Mouse (Mus musculus) liver, embryonic 12.5 days (tissue): ENCODE results near the gene Fxyd6. TPM values are rescaled to one million over a fixed set of nuclear protein-coding genes. Genes with fewer than 3 reads are reported as not detected.

Experiments used
- ATAC-seq: fragments of 200-750 bp; cut with Nextera tagmentation; 2 replicates; pipeline ENCODE4 v1.8.0; 2017; ENCODE audit warnings: moderate number of reproducible peaks, mild to moderate bottlenecking, moderate library complexity
- H3K27ac ChIP-seq: fragments of 300-500 bp; sonication (generic); 2 replicates; pipeline ENCODE4 v1.5.1; 2016; ENCODE audit warnings: mild to moderate bottlenecking
- H3K27me3 ChIP-seq: fragments of 300-500 bp; sonication (generic); replicated peaks from 2 replicates; pipeline ENCODE4 v1.6.1; 2016; ENCODE audit warnings: mild to moderate bottlenecking, moderate library complexity
- H3K36me3 ChIP-seq: fragments of 300-500 bp; sonication (generic); 2 replicates; pipeline ENCODE4 v1.6.1; 2016; ENCODE audit warnings: mild to moderate bottlenecking, moderate library complexity
- H3K4me1 ChIP-seq: fragments of 300-500 bp; sonication (generic); 2 replicates; pipeline ENCODE4 v1.6.1; 2016
- H3K4me2 ChIP-seq: fragments of 300-500 bp; sonication (generic); 2 replicates; pipeline ENCODE4 v1.6.1; 2016; ENCODE audit warnings: mild to moderate bottlenecking, moderate library complexity
- H3K4me3 ChIP-seq: fragments of 300-500 bp; sonication (generic); 2 replicates; pipeline ENCODE4 v1.5.1; 2016; ENCODE audit warnings: mild to moderate bottlenecking, moderate library complexity
- H3K9ac ChIP-seq: fragments of 300-500 bp; sonication (generic); 2 replicates; pipeline ENCODE4 v1.6.1; 2016; ENCODE audit warnings: mild to moderate bottlenecking, moderate library complexity
- H3K9me3 ChIP-seq: fragments of 300-500 bp; sonication (generic); replicated peaks from 2 replicates; pipeline ENCODE4 v1.6.1; 2016; ENCODE audit warnings: mild to moderate bottlenecking, moderate library complexity
- WGBS: fragments of 180-500 bp; shearing (Covaris S2); methylation state at CpG from one replicate; pipeline ENCODE4 v1.1.7; 2016; ENCODE audit not compliant: insufficient replicate concordance; 5-methylcytosine and 5-hydroxymethylcytosine counted together
- polyA plus RNA-seq: library from polyadenylated mRNA; unstranded; fragments of >200 nt; fragmentation: Nextera tagmentation; extraction: Ambion mirVana; gene quantifications from 2 replicates; pipeline ENCODE4 v1.2.1, GENCODE M21; 2016

The Fxyd6 gene
- polyA plus RNA-seq, 1 experiment from 2014 or later: 5.0 TPM

GRCm38 (mm10) chr9:45355192-45355591 lies 14.8 kb upstream of the Fxyd6 start:
- ATAC-seq: no peak
- H3K9ac ChIP-seq: no peak overlapping the region
- H3K27me3 ChIP-seq: 0 out of 2 replicates have a peak, but pooled peaks cover 2% of the 10 kb centered on the region
- no peak overlapping the region for H3K27ac ChIP-seq
- no peaks in the 10 kb centered on the region for H3K36me3 ChIP-seq
- no peaks in the 10 kb centered on the region for H3K9me3 ChIP-seq
- WGBS: 75% methylated on average over 2 of the region's 2 CpGs
- no peak overlapping the region for H3K4me3 ChIP-seq
- no peak overlapping the region for H3K4me2 ChIP-seq
- H3K4me1 ChIP-seq: no peaks in the 10 kb centered on the region

GRCm38 (mm10) chr9:45358356-45358755 lies 11.6 kb upstream of the Fxyd6 start:
- Histone ChIP-seq H3K4me1 (no peaks in the 10 kb centered on the region), H3K27ac (no peak overlapping the region), H3K27me3 (0 out of 2 replicates have a peak, but pooled peaks cover 6% of the 10 kb centered on the region), H3K36me3 (no peaks in the 10 kb centered on the region), H3K9ac (no peak overlapping the region), H3K4me3 (no peak overlapping the region), H3K4me2 (no peak overlapping the region), H3K9me3 (no peaks in the 10 kb centered on the region)
- 59% methylated on average over 7 of the region's 7 CpGs for WGBS
- ATAC-seq: no peak

GRCm38 (mm10) chr9:45362051-45362461 lies 7.9 kb upstream of the Fxyd6 start:
- H3K4me1 ChIP-seq: no peaks in the 10 kb centered on the region
- ATAC-seq: no peak
- H3K9ac ChIP-seq: no peak overlapping the region
- H3K36me3 ChIP-seq: no peaks in the 10 kb centered on the region
- no peaks in the 10 kb centered on the region for H3K9me3 ChIP-seq
- WGBS: 41% methylated on average over 2 of the region's 2 CpGs
- H3K27me3 ChIP-seq: peaks cover 9% of the 10 kb centered on the region
- H3K4me3 ChIP-seq: no peak overlapping the region
- no peak overlapping the region for H3K27ac ChIP-seq
- H3K4me2 ChIP-seq: no peak overlapping the region

GRCm38 (mm10) chr9:45363639-45364214 lies 6.3 kb upstream of the Fxyd6 start:
- Histone ChIP-seq H3K9ac (no peak overlapping the region), H3K9me3 (no peaks in the 10 kb centered on the region), H3K27ac (no peak overlapping the region), H3K4me1 (no peaks in the 10 kb centered on the region), H3K36me3 (no peaks in the 10 kb centered on the region), H3K27me3 (peaks cover 26% of the 10 kb centered on the region), H3K4me2 (no peak overlapping the region), H3K4me3 (no peak overlapping the region)
- ATAC-seq: no peak
- 63% methylated on average over 7 of the region's 7 CpGs for WGBS

GRCm38 (mm10) chr9:45367716-45368115 lies 2.3 kb upstream of the Fxyd6 start:
- no peak overlapping the region for H3K4me2 ChIP-seq
- no peak overlapping the region for H3K27ac ChIP-seq
- H3K27me3 ChIP-seq: peaks cover 59% of the 10 kb centered on the region
- no peak overlapping the region for H3K9ac ChIP-seq
- H3K36me3 ChIP-seq: no peaks in the 10 kb centered on the region
- 57% methylated on average over 8 of the region's 8 CpGs for WGBS
- H3K4me3 ChIP-seq: no peak overlapping the region
- no peak for ATAC-seq
- H3K4me1 ChIP-seq: no peaks in the 10 kb centered on the region
- H3K9me3 ChIP-seq: no peaks in the 10 kb centered on the region

- H3K4me3 ChIP-seq: no peak overlapping the region
- no peak overlapping the region for H3K9ac ChIP-seq
- WGBS: 35% methylated on average over 5 of the region's 5 CpGs
- ATAC-seq: no peak
- no peak overlapping the region for H3K27ac ChIP-seq
- H3K27me3 ChIP-seq: peaks cover 59% of the 10 kb centered on the region
- no peaks in the 10 kb centered on the region for H3K36me3 ChIP-seq
- no peak overlapping the region for H3K4me2 ChIP-seq
- no peaks in the 10 kb centered on the region for H3K4me1 ChIP-seq
- H3K9me3 ChIP-seq: no peaks in the 10 kb centered on the region
Measured at GRCm38 (mm10) chr9:45368341-45368901, 1.6 kb upstream of the Fxyd6 start.

- Histone ChIP-seq H3K4me2 (peak overlapping the region; percentile 58), H3K27ac (no peak overlapping the region), H3K36me3 (no peaks in the 10 kb centered on the region), H3K4me1 (no peaks in the 10 kb centered on the region), H3K9ac (no peak overlapping the region), H3K9me3 (no peaks in the 10 kb centered on the region), H3K4me3 (peak overlapping the region; percentile 46), H3K27me3 (peaks cover 59% of the 10 kb centered on the region)
- WGBS: 10% methylated on average over 25 of the region's 25 CpGs
- no peak for ATAC-seq
Measured at GRCm38 (mm10) chr9:45370616-45371336, 791 bp downstream of the Fxyd6 start.

- Histone ChIP-seq H3K4me3 (no peak overlapping the region), H3K4me2 (no peak overlapping the region; the same call in 1 of the 2 replicates), H3K4me1 (no peaks in the 10 kb centered on the region), H3K9ac (no peak overlapping the region), H3K27ac (no peak overlapping the region), H3K27me3 (peaks cover 59% of the 10 kb centered on the region), H3K9me3 (no peaks in the 10 kb centered on the region), H3K36me3 (no peaks in the 10 kb centered on the region)
- no peak for ATAC-seq
- 53% methylated on average over 2 of the region's 2 CpGs for WGBS
Measured at GRCm38 (mm10) chr9:45371337-45371707, 1.3 kb downstream of the Fxyd6 start.

GRCm38 (mm10) chr9:45373896-45374295 lies 3.9 kb downstream of the Fxyd6 start:
- ATAC-seq: no peak
- WGBS: 40% methylated on average over 3 of the region's 3 CpGs
- H3K4me2 ChIP-seq: no peak overlapping the region
- H3K27me3 ChIP-seq: peaks cover 37% of the 10 kb centered on the region
- no peaks in the 10 kb centered on the region for H3K36me3 ChIP-seq
- H3K27ac ChIP-seq: no peak overlapping the region
- no peaks in the 10 kb centered on the region for H3K9me3 ChIP-seq
- no peak overlapping the region for H3K9ac ChIP-seq
- no peak overlapping the region for H3K4me3 ChIP-seq
- no peaks in the 10 kb centered on the region for H3K4me1 ChIP-seq

GRCm38 (mm10) chr9:45374988-45375502 lies 5.1 kb downstream of the Fxyd6 start:
- H3K9me3 ChIP-seq: no peaks in the 10 kb centered on the region
- H3K27me3 ChIP-seq: peaks cover 25% of the 10 kb centered on the region
- no peak for ATAC-seq
- H3K4me2 ChIP-seq: no peak overlapping the region
- H3K4me3 ChIP-seq: no peak overlapping the region
- WGBS: 60% methylated on average over 6 of the region's 6 CpGs
- no peak overlapping the region for H3K9ac ChIP-seq
- H3K27ac ChIP-seq: no peak overlapping the region
- H3K36me3 ChIP-seq: no peaks in the 10 kb centered on the region
- H3K4me1 ChIP-seq: no peaks in the 10 kb centered on the region

GRCm38 (mm10) chr9:45376427-45376826 lies 6.4 kb downstream of the Fxyd6 start:
- Histone ChIP-seq H3K27me3 (peaks cover 11% of the 10 kb centered on the region), H3K4me3 (no peak overlapping the region), H3K27ac (no peak overlapping the region), H3K9ac (no peak overlapping the region), H3K9me3 (no peaks in the 10 kb centered on the region), H3K36me3 (no peaks in the 10 kb centered on the region), H3K4me1 (no peaks in the 10 kb centered on the region), H3K4me2 (no peak overlapping the region)
- WGBS: 50% methylated on average over 4 of the region's 4 CpGs
- no peak for ATAC-seq

- Histone ChIP-seq H3K9me3 (no peaks in the 10 kb centered on the region), H3K4me3 (no peak overlapping the region), H3K27me3 (peaks cover 7% of the 10 kb centered on the region; the same call in 1 of the 2 replicates), H3K27ac (no peak overlapping the region), H3K36me3 (no peaks in the 10 kb centered on the region), H3K4me1 (no peaks in the 10 kb centered on the region), H3K4me2 (no peak overlapping the region), H3K9ac (no peak overlapping the region)
- ATAC-seq: no peak
- 61% methylated on average over 2 of the region's 2 CpGs for WGBS
Measured at GRCm38 (mm10) chr9:45376883-45377282, 6.9 kb downstream of the Fxyd6 start.
